Mouse (Mus musculus) G1E (cell line): ENCODE data around the gene Gdf1.

Experiments used
- CTCF ChIP-seq: IDR thresholded peaks from 2 replicates; pipeline ENCODE4 v1.5.1; 2012; ENCODE audit warnings: low read depth, low read length, inconsistent platforms, mixed read lengths
- GATA1 ChIP-seq: IDR thresholded peaks from 2 replicates; pipeline ENCODE4 v1.6.1; 2012; ENCODE audit warnings: borderline replicate concordance, low read length, inconsistent platforms, mixed read lengths
- GATA2 ChIP-seq: IDR thresholded peaks from 2 replicates; pipeline ENCODE4 v1.6.1; 2012; ENCODE audit warnings: low read depth, low read length, inconsistent platforms, borderline replicate concordance
- POLR2AphosphoS5 ChIP-seq: IDR thresholded peaks from 2 replicates; pipeline ENCODE4 v1.6.1; 2012; ENCODE audit warnings: low read depth, low read length, inconsistent platforms; ENCODE audit not compliant: insufficient replicate concordance

GRCm38 (mm10) chr8:70309311-70309710, 20.3 kb upstream of the Gdf1 start:
- TF ChIP-seq CTCF, result peak; percentile 33; the same call in 1 of the 2 replicates
- no peak for TF ChIP-seq GATA1
- no peak for TF ChIP-seq POLR2AphosphoS5
- TF ChIP-seq GATA2, result no peak
